Mouse (Mus musculus): ENCODE results near the gene Pla2g7.
"Not testable (repeated sequence)": the region's sequence is repeated elsewhere in the genome, so short reads cannot be mapped to it uniquely, and the experiment has no call there.

The Pla2g7 gene

DNA sequence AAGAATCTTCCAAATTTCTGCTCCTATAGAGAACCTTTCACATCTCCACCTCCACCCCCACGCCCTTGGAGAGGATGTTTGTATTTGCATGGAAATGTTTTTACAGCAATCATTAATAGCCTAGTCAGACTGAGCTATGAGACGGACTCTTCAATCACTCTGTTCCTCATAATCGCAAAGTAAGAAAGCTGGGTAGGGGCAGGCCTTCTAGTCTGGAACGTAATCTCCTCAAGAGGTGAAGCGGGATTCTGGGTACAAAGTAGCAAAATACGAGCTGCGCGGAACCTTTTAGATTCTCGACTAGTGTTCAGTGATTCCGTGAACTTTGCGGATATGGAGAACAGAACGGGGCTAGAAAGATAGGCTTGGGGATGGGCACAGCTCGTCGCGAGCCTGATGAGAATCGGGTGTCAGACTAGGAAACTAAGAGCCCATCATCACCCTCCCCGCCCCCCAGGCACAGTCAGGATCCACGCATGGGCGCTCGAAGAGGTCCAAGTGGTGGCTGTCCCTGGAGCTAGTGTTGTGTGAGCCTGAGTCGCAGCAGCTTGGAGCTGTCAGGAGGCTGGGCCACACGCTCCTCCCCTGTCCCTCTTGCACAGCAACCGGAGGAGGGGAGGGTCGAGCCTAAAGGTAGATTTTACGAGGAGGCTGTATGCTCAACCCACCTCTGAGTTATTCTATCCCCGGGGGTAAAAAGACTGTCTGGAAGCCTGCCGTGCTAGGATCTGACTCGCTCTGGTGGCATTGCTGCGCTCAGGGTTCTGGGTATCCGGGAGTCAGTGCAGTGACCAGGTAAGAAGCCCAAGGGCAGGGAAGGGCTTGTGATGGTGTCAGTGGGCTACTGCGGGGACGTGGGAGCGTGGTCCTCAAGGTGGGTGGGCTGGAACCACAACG is at the start of gene Pla2g7:
TSS of gene Pla2g7 (plus strand) at position 107 of the 897 bp plus-strand sequence.
- DNase-seq (ENCODE audit: low spot score), result peak; percentile 65

DNA sequence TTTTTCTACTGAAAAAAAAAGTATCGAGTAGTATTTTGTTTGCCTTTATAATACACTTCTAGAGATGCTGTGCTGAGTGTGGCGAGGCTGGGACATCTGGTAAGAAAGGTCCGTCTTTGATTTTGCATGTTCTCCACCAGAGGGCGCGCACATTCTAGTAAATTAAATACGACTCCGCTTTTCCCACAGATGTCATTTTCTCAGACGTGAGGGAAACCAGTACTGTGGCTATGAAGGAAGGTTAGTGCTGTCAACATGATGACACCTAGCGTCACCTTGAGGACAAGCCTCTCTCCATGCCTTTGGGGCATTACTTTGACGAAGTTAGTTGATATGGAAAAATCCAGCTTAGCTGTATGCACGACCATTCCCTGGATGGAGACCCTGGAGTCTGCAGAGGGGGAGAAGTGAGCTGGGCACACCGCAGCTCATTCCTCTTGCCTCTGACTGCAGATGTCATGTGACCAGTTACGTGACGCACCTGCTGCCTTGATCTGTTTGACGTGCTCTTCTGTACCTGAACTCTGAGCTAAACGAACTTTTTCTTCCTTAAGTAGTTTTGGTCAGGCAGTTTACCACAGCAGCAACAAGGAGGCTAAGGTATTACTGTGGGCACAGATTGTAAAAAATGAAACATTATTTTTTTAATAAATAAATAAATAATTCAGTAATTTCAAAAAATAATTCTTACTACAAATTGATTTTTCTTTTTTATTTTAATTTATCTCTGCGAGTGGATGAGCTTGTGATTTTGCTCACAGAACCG is 49.1 kb upstream of the Pla2g7 start:
- peak; percentile 88 for DNase-seq (ENCODE audit: low spot score)

DNA sequence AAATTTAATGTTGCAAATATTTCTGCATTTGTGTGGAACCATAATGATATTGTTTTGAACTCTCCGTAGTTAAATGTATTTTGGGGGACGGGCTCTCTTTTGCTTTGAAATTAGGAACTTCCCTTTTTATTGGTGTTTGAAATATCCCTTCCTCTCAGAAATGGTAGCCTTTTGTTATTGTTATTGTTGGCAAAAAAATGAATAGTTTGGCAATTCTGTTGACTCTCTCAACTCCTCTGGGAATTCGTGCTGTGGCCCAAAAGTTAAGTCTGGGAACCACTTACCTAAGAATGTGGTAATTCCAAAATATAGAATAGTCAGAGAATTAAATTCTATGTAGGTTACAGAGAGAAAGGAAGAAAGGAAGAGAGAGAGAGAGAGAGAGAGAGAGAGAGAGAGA is 47.7 kb upstream of the Pla2g7 start:
- DNase-seq (ENCODE audit: low spot score), result no peak

DNA sequence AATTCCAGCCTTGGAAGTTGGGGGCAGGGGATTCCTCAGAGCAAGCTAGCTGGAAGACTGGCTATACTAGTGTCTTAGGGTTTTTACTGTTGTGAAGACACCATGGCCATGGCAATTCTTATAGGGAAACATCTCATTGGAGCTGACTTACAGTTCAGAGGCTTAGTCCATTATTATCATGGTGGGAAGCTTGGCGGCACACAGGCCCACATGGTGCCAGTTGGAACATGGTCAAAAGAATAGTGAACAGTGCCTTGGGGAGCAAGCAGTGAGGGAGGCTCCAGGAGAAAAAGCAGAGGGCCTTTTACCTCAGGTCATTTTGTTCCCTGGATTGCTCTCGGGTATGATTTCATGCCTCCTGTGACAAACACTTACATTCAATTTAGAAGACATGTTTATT is 37.4 kb upstream of the Pla2g7 start:
- no peak for DNase-seq (ENCODE audit: low spot score)

DNA sequence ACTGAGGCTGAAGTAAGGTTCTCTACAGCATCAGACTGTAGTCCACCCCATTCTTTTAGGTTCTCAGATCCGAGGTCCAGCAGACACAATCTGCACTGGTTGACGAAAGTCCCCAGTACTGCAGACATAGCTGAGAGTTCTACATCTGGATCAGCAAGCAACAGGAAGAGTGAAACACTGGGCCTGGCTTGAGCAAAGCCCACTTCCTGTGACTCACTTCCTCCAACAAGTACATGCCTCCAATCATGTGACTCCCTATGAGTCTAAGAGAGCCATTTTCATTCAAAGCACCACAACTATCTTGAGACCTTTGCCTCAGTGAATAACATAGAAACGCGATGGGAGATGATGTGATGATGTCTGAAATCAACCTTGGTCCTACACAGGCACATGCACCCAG is 36.7 kb upstream of the Pla2g7 start:
- no peak for DNase-seq (ENCODE audit: low spot score)

DNA sequence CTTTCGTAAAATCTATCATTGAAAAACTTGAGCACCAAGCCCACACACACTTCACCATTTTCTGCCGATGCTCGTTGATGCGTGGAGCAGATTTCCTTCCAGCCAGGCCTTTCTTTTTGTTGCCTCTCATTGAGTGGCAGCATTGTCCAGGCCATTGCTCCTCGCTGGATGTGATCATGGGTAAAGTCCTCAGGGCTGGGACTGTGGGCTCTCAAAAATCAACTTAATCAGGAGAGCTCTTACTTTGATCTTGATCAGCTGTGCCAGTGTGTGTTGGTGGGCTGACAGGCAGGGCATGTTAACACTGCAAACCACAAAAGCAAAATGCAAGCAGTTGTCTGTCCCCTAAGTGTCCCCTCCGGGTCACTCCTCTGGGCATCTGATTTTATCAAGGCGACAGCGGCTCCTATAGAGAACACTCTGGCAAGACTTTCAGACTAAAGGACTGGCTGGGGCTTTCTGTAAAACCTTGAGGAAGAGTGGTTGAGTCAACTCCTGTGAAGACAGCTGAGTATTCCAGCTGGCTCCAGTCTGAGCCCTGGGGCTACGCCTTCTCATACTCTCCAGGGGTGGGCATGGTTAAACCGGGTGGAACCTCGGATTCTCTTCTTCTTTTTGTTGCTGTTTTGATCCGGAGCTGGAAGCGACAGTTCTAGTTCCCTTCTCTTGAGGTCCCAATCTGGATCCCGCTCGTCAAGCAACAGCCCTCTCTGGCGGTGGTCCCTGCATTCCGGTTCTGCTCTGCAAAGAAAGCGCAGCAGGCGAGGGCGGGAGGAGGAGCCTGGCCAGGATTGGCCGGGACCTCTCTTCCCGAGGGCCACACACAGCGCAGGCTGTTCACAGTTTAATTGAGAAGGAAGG is 33.3 kb upstream of the Pla2g7 start:
- peak; percentile 42 for DNase-seq (ENCODE audit: low spot score)

DNA sequence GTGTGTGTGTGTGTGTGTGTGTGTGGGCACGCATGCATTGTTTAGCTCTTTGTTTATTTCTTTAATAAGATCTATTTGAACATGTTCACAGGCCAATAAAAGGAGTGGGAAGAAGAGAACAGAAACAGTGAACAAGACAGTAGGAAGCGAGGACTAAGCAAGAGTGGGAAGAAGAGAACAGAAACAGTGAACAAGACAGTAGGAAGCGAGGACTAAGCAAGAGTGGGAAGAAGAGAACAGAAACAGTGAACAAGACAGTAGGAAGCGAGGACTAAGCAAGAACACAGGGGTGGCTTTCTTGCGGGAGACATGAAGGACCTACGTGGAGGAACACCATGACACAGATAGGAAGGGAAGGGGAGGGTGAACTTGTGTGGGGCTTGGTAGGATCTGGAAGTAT is 31.1 kb upstream of the Pla2g7 start:
- not testable (repeated sequence) for DNase-seq (ENCODE audit: low spot score)

DNA sequence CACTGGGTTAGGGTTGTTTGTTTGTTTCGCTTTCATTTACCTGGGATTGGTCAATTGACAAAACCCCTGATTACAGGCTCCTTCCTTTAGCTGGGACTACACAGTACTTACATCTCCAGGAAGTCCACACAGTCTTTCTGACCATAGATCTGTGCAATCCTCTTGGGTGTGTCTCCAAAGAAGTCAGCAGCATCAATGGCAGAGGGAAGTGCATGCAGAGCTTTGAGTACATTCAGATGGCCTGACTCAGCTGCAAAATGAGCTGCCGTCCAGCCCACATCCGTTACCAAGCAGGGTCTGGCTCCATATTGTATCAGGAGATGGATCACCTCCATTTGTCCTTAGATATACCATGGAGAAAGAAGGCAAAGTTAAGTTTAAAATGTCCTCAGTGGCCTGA is 29.1 kb upstream of the Pla2g7 start:
- no peak for DNase-seq (ENCODE audit: low spot score)

DNA sequence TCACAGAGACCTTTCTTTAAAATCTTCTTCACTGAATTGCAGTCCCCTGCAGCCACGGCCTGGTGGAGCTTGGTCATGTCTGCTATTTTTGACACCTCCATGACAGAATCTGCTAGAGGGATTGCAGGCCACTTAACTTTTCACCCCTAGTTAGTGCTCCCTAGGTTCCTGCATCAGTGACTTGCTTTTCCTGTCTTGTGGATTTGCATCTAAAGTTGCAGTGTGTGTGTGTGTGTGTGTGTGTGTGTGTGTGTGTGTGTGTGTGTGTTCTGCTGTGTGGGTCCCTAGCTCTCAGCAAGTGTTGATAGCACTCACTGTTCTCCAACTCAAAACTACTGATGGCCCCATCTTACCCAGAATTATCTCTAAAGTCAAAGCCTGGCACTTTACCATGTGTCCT is 24.4 kb upstream of the Pla2g7 start, which contains the start of gene Ankrd66:
TSS of gene Ankrd66 (minus strand) at position 101 of the 400 bp plus-strand sequence.
- DNase-seq (ENCODE audit: low spot score), result no peak

DNA sequence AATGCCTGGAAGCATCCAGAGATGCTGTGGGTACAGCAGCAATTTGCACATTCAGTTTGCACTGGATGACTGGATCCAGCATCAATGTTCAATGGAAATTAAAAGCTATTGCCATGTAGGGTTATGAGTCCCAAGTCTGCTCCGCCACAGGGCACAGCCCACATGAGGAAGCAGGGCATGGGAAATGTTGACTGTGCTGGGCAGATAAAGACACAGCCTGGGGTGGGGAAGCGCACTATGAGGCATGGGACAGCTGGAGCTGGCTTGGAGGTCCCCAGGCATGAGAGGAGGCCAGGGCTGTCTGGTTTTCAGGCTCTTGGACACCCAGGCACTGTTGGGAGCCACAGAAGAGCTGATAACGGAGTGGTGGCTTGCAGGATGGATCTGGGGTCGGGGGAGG is 23.9 kb upstream of the Pla2g7 start:
- DNase-seq (ENCODE audit: low spot score), result no peak

DNA sequence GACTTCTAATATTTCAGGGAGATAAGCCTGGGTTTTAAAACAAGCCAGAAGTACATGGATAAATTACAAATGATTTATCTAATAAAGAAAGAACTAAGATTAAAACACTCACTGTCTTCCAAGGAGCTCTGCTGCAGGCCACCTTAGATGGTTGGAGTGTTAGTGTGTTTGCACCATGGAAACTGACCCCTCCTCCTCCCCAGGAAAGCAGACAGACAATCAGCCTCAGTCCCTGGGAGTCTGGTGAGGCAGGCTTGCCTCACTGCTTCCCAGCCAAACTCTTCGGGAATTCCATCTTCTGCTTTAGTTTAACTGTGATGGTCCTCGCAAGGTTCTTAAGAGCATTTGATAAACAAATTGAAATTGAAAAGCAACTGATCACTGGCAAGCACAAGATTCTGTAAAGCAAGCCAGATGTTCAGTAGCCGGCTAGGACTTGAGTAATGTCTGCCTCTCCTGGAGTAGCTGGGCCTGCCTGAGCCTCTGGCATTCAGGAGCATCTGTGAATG is 16.7 kb upstream of the Pla2g7 start:
- no peak for DNase-seq (ENCODE audit: low spot score)

DNA sequence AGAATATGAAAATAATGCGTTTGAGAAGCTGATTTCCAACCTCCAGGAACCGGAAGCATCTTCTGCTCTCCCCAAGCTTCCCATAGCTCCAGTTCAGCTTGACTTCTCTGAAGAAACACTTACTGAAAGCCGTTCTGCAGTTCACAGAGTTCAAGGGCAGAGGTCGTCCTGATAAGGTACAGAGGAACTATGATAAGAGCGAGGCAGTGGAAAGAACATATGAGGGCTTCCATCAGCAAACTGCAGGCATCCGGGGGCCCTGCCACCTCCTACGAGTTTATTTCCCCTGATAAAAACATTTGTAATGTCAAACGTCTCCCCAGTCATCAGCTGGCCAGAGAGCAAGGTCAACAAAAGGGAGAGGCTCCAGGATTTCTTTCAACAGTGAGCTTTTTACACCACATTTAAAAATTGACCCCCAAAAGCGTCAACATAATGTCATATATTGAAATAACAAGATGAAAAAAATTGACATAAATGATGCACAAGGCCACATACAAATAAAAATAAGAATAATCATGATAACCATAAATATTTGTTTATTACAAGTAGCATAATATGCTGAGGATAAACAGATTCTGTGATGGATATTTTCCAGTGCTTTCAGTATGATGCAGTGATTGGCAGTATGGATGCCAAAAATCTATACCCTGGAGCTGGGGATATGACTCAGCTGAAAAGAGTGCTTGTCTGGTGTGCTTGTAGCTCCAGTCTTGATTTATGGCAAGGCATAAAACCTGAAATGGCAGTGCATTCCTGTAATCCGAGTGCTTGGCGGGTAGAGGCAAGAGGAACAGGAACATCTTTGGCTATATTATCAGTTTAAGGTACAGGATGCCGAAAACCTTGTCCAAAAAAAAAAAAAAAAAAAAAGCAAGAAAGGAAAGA is 13.1 kb upstream of the Pla2g7 start:
- no peak for DNase-seq (ENCODE audit: low spot score)

DNA sequence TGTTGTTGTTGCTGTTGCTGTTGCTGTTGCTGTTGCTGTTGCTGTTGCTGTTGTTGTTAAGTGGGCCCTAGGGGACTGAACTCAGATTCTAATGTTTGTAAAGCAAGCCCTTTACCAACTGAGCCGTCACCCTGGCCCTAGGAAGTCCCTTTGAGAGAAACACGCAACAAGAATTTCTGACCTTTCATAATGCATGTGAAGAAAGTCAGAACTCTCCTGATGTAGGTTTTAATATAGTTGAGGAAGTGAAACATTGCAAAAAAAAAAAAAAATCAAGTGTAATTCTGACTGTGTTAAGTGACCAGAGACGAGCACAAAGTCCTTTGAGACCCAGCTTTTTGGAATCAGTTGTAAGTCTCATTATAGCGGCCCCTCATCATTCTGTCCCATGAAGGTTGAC is 10.8 kb upstream of the Pla2g7 start:
- no peak for DNase-seq (ENCODE audit: low spot score)

DNA sequence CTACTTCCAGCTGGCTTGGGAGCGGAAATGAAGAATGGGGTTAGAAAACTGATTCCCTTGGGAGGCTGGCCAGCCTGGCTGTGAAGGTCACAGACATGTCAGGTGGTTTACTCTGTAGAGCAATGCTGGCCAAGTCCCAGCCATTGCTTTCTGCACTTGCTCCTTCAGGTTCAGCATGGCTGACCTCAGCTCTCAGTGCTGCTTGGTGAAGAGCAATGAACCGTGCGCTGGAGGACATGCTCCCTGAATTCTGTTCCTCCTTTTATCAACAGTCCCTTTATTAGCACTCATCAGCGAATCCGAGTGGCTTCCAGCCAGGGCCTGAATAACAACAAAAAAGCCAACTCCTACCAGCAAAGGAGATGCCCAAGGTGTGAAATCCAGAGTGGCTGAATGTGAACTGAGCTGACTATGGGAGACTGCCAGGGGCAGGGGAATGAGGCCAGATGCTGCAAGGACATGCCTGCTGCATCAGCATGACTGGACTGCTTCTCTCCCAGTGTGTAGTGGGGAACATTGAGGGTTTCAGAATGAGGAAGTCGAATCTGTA is 10.3 kb upstream of the Pla2g7 start:
- DNase-seq (ENCODE audit: low spot score), result no peak

DNA sequence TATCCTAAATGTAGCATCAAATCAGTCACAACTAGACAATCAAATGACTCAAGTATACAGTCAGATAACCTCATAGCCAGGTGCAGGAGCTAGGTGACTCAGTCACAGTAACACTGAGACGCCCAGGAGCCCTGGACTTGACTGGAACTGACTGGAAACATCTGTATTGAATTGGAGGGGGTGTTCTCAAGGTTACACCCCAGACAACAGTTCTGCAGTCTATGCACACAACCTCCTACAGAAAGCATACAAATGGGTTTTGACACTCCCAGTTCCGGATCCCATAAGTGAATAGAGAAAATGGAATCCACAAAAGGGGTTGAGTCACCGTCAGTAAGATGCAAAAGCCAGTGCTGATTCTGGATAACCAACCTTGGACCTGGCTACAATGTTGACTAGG is 9.2 kb upstream of the Pla2g7 start:
- no peak for DNase-seq (ENCODE audit: low spot score)

DNA sequence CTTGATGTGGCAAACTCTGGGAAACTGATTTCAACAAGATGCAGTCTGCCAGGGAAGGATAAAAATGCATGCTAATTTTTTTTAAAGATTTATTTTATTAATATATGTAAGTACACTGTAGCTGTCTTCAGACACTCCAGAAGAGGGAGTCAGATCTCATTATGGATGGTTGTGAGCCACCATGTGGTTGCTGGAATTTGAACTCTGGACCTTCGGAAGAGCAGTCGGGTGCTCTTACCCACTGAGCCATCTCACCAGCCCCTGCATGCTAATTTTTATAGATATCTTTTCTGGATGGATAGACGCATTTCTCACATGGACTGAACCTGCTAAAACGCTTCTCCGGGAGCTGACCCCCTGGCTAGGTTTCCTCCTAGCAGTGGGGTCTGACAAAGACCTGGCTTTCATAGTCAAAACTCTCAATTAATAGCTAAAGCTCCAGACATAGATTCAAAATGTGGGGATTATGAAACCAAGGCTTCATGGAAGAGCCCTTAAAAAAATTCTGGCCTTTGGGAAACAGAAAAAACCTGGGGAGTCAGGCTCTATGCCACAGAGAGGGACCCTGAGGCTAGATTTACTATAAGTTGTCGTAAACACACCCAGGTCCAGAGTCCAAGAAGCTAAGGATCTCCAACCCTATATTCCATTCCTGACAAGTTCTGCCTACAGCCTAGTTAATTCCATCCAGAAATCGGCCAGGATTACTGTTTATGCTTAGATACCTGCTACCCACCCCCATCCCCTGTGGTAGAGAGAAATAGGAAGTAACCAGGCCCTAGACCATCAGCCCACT is 4.5 kb upstream of the Pla2g7 start:
- no peak for DNase-seq (ENCODE audit: low spot score)

DNA sequence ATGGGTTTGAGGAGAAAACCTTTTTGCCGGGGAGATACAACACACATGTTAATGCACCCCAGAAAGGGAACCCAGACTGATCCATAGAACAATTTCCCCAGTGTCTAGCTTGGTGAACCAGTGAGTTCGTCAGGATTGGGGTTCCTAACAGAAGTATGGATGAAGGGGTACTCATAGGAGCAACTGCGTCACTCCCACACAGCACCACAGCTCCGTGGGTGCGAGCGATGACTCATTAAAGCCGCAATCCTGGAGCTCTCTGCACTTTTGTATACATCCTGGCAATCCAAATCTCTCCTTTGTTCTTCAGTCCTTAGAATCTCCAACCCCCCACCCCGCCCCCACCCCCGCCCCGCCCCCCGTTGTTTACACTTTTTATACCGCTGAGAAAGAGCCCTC is 306 bp upstream of the Pla2g7 start:
- peak; percentile 47 for DNase-seq (ENCODE audit: low spot score)

DNA sequence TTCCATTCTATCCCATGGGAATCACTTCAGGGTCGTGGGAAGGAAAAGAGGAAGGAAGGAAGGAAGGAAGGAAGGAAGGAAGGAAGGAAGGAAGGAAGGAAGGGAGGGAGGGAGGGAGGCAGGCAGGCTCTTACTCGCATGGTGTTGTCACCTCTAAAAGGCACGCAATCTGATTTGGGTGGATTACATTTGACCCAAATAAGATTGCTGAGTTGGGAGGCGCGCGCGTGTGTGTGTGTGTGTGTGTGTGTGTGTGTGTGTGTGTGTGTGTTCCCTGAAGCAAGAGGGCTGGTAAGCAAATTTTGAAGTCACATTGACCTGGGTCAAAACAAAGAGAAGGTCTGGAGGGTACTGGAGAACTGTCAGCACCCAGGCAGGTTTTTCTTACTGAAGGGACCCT is 1.4 kb downstream of the Pla2g7 start:
- peak; percentile 13 for DNase-seq (ENCODE audit: low spot score)

DNA sequence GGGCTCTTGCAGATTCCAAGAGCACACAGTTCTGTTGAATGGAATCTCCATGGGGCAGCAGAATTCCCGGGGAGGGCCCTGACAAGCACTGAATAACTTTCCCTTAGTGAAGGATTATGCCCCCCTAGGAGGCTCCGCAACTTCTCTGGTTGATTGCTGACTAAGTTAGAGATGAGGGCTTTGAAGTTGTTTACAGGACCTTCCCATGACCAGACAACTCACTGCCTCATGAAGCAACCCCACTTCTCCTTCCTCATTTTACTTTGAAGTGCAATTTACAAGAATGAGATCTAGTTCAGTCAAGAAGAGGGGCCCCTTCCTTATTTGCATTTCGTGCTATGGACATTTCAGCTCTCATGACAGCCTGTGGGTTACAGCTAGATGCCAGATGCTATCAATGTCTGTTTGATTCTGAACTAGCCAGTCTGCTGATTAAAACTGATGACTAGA is 5.8 kb downstream of the Pla2g7 start:
- DNase-seq (ENCODE audit: low spot score), result no peak

DNA sequence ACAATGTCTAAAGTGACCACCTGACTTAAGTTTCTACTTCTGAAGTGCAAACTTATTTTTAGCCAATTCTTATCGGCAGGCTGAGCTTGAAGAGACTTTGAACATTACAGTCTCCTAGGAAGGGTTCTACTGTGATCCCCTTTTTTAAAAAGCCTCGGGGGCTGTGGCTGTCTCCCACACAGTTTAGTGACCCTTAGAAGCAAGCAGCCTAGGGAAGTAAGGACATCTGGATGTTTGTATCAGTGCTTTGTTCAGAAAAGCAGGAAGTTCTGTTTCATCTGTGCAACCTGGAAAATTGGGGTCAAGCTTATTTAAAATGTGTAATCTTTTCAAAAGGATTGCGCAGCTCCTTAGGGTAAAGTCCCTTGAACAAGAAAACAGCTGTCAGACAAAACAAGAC is 12.6 kb downstream of the Pla2g7 start:
- DNase-seq (ENCODE audit: low spot score), result peak; percentile 5

Measured in retina, embryonic 14.5 days (tissue).